Comparison of ENCODE assay signal across 8 mouse cellular contexts in the genomic region with DNA sequence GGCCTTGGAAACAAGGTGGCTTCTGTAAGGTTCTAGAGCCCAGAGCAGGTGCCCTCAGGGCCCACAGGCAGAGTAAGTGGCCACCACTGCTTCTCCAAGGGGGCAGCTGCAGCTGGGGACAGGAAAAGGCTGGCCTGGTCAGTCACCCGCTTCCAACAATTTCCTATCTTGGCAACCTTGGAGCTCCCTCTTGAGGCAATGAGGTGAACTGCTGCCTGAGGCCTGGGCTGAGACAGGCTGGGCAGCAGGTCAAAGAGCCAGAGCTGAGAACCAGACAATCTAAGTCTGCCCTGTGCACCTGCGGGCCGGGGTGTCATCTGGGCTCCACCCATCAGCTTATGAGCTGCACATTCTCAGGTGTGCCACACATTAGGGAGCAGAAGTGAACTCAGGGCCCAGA. TPM values are rescaled to one million over a fixed set of nuclear protein-coding genes. Genes with fewer than 3 reads are reported as not detected.
A peak's percentile ranks its signal among the peaks of the same experiment; 100 is the strongest.
DNase-seq lines count a peak whose midpoint lies in the region; ATAC-seq and TF ChIP-seq lines count a peak whose summit lies in the region.

No protein-coding gene starts in this region.

- TF ChIP-seq POLR2A in kidney, adult 2 months (IDR thresholded peaks at IDR 0.05; ENCODE audit: low read depth, low read length): no peak
- TF ChIP-seq POLR2A in myocyte (IDR thresholded peaks at IDR 0.05; ENCODE audit: insufficient read length, low read depth): no peak

- H3K4me1 ChIP-seq in midbrain, embryonic 10.5 days: 0 out of 2 replicates have a peak, but pooled peaks cover 5% of the 10 kb centered on the region
- H3K4me1 ChIP-seq in midbrain, embryonic 16.5 days (ENCODE audit: control insufficient read depth, insufficient read depth, low read length): no peaks in the 10 kb centered on the region
- no peaks in the 10 kb centered on the region for H3K4me1 ChIP-seq in kidney, adult 2 months (ENCODE audit: control insufficient read depth, insufficient read depth, low read length)
- H3K4me1 ChIP-seq in stomach, embryonic 15.5 days: no peaks in the 10 kb centered on the region; the same call in 1 of the 2 replicates

- H3K9ac ChIP-seq in midbrain, embryonic 16.5 days (ENCODE audit: low read depth, low read length): no peak overlapping the region
- H3K9ac ChIP-seq in stomach, embryonic 15.5 days: no peak overlapping the region

- no peak overlapping the region for H3K4me2 ChIP-seq in midbrain, embryonic 16.5 days (ENCODE audit: low read length)
- no peak overlapping the region for H3K4me2 ChIP-seq in myocyte (ENCODE audit: low read depth)
- no peak overlapping the region for H3K4me2 ChIP-seq in stomach, embryonic 15.5 days

- H3K79me2 ChIP-seq in myocyte (ENCODE audit: control insufficient read depth, insufficient read depth): no peaks in the 10 kb centered on the region

- H3K4me3 ChIP-seq in midbrain, embryonic 10.5 days: no peak overlapping the region
- H3K4me3 ChIP-seq in midbrain, embryonic 16.5 days (ENCODE audit: low read depth, low read length): no peak overlapping the region
- no peak overlapping the region for H3K4me3 ChIP-seq in kidney, adult 2 months (ENCODE audit: insufficient read depth, low read depth, low read length)
- no peak overlapping the region for H3K4me3 ChIP-seq in myocyte
- no peak overlapping the region for H3K4me3 ChIP-seq in stomach, embryonic 15.5 days (replicated peaks)

- no peak overlapping the region for H3ac ChIP-seq in myocyte (ENCODE audit: control insufficient read depth, insufficient read length)

- H3K27me3 ChIP-seq in midbrain, embryonic 10.5 days (ENCODE audit: low read depth, poor library complexity, severe bottlenecking): no peaks in the 10 kb centered on the region
- H3K27me3 ChIP-seq in midbrain, embryonic 16.5 days (ENCODE audit: control insufficient read depth, insufficient read depth, low read depth, low read length): no peaks in the 10 kb centered on the region
- H3K27me3 ChIP-seq in kidney, adult 2 months (replicated peaks; ENCODE audit: control insufficient read depth, insufficient read depth, low read length): no peaks in the 10 kb centered on the region
- H3K27me3 ChIP-seq in myocyte (ENCODE audit: control insufficient read depth, insufficient read depth, insufficient read length): no peaks in the 10 kb centered on the region
- H3K27me3 ChIP-seq in stomach, embryonic 15.5 days (replicated peaks): no peaks in the 10 kb centered on the region

- H3K36me3 ChIP-seq in midbrain, embryonic 10.5 days: no peaks in the 10 kb centered on the region
- H3K36me3 ChIP-seq in midbrain, embryonic 16.5 days (ENCODE audit: control insufficient read depth, insufficient read depth, low read length): no peaks in the 10 kb centered on the region
- no peaks in the 10 kb centered on the region for H3K36me3 ChIP-seq in kidney, adult 2 months (ENCODE audit: control insufficient read depth, insufficient read depth, low read length)
- no peaks in the 10 kb centered on the region for H3K36me3 ChIP-seq in myocyte (ENCODE audit: control insufficient read depth, insufficient read depth)
- no peaks in the 10 kb centered on the region for H3K36me3 ChIP-seq in stomach, embryonic 15.5 days

- ATAC-seq in midbrain, embryonic 16.5 days: no peak
- ATAC-seq in stomach, embryonic 15.5 days (ENCODE audit: insufficient read depth, low FRiP score, low read depth): 0 out of 2 replicates have a peak, but pooled peaks have one; percentile 51

- intact Hi-C loops in gastrocnemius, postnatal 36 days (cut with DNase I): loop anchor here (2.0 kb wide), 1 partner anchor 44 kb away; no protein-coding TSS in a partner anchor
- intact Hi-C loops in left cerebral cortex, postnatal 4 days (cut with DNase I): no loop called here

- no peaks in the 10 kb centered on the region for H3K9me3 ChIP-seq in midbrain, embryonic 10.5 days (replicated peaks)
- H3K9me3 ChIP-seq in midbrain, embryonic 16.5 days (replicated peaks; ENCODE audit: control insufficient read depth, low read length, poor library complexity, severe bottlenecking): no peaks in the 10 kb centered on the region
- H3K9me3 ChIP-seq in stomach, embryonic 15.5 days: no peaks in the 10 kb centered on the region

- 0 out of 2 replicates have a peak overlapping the region, but pooled peaks have one; percentile 28 for H3K27ac ChIP-seq in midbrain, embryonic 10.5 days (replicated peaks)
- H3K27ac ChIP-seq in midbrain, embryonic 16.5 days (ENCODE audit: low read length): no peak overlapping the region
- H3K27ac ChIP-seq in kidney, adult 2 months (ENCODE audit: insufficient read depth, low read depth, low read length): no peak overlapping the region
- no peak overlapping the region for H3K27ac ChIP-seq in stomach, embryonic 15.5 days

- 32% methylated on average over 3 of the region's 3 CpGs for whole genome bisulfite sequencing in midbrain, embryonic 10.5 days
- WGBS in midbrain, embryonic 16.5 days: 26% methylated on average over 3 of the region's 3 CpGs
- 10% methylated on average over 3 of the region's 3 CpGs for WGBS in kidney, adult 2 months
- 16% methylated on average over 3 of the region's 3 CpGs for WGBS in stomach, embryonic 15.5 days

- peak; percentile 82 for DNase-seq in midbrain, embryonic 10.5 days (ENCODE audit: low spot score)
- peak; percentile 88 to 91 for DNase-seq in cerebellum, postnatal 25 days
- peak; percentile 79 to 84 for DNase-seq in gastrocnemius, postnatal 36 days
- peak; percentile 82 for DNase-seq in kidney, adult 2 months
- peak; percentile 77 for DNase-seq in left cerebral cortex, postnatal 4 days

- TF ChIP-seq CTCF in kidney, adult 2 months (conservative IDR thresholded peaks at IDR 0.05; ENCODE audit: insufficient read depth, insufficient read length, low read depth, low read length): peak; percentile 95

TF ChIP-seq in myocyte, 11 proteins besides CTCF, POLR2A, EP300 and RAD21 (continues in another document):
- TF ChIP-seq REST (IDR thresholded peaks at IDR 0.05; ENCODE audit: insufficient read depth, insufficient read length): no peak
- TF ChIP-seq POLR2AphosphoS2 (IDR thresholded peaks at IDR 0.05; ENCODE audit: insufficient read length, low read depth): no peak
- no peak for TF ChIP-seq USF1 (IDR thresholded peaks at IDR 0.05; ENCODE audit: low read depth)
- no peak for TF ChIP-seq SRF (IDR thresholded peaks at IDR 0.05; ENCODE audit: control insufficient read depth, insufficient read length, low read depth)
- no peak for TF ChIP-seq TCF3 (IDR thresholded peaks at IDR 0.05; ENCODE audit: insufficient read length, low read depth)
- TF ChIP-seq TCF12 (IDR thresholded peaks at IDR 0.05; ENCODE audit: insufficient read depth, poor library complexity, severe bottlenecking): no peak
- peak in 1 of 3 experiments; percentile 26 for TF ChIP-seq MYOG (IDR thresholded peaks at IDR 0.05; ENCODE audit: control insufficient read depth in 1 of 3, insufficient read depth in 1 of 3, insufficient read length in 2 of 3, low read depth in 2 of 3)
- no peak for TF ChIP-seq MAX (IDR thresholded peaks at IDR 0.05; ENCODE audit: low read depth)
- no peak for TF ChIP-seq CEBPB (IDR thresholded peaks at IDR 0.05; ENCODE audit: insufficient read depth, poor library complexity, severe bottlenecking)

RNA-seq across cellular contexts. Expression of a gene that starts 3.5 kb away (rescaled TPM):
- polyA plus RNA-seq in midbrain, embryonic 10.5 days (2016; fragmentation: Nextera tagmentation; extraction: Ambion mirVana): 5.9 and 6.7 TPM in 2 replicates
- 7.6 and 8.0 TPM in 2 replicates for polyA plus RNA-seq in midbrain, embryonic 16.5 days (2015; fragmentation: Nextera tagmentation; extraction: Ambion mirVana)
- total RNA-seq in gastrocnemius, postnatal 36 days (2021): under 1 TPM; 0.28 to 0.52 TPM
- polyA plus RNA-seq in kidney, adult 2 months (2012; rRNA removed): 5.5 and 6.1 TPM in 2 replicates
- 10 to 100 TPM in 1 of 2 experiments, 1 to 10 TPM in 1; 9.7 to 11.2 TPM for total RNA-seq in left cerebral cortex, postnatal 4 days (2021)
- not detected for polyA plus RNA-seq in myocyte (2012; fragmentation: generic; extraction: Trizol)
- polyA plus RNA-seq in stomach, embryonic 15.5 days (2015; fragmentation: Nextera tagmentation; extraction: Ambion mirVana): 12.3 and 13.3 TPM in 2 replicates

RNA-seq across cellular contexts. Expression of a gene that starts 18.7 kb away (rescaled TPM):
- polyA plus RNA-seq in midbrain, embryonic 10.5 days (2016; fragmentation: Nextera tagmentation; extraction: Ambion mirVana): not detected in 2 replicates
- not detected in 2 replicates for polyA plus RNA-seq in midbrain, embryonic 16.5 days (2015; fragmentation: Nextera tagmentation; extraction: Ambion mirVana)
- total RNA-seq in gastrocnemius, postnatal 36 days (2021): not detected
- polyA plus RNA-seq in kidney, adult 2 months (2012; rRNA removed): 0.10 and 0.33 TPM in 2 replicates
- not detected for total RNA-seq in left cerebral cortex, postnatal 4 days (2021)
- polyA plus RNA-seq in myocyte (2012; fragmentation: generic; extraction: Trizol): not detected
- 0.88 and 1.4 TPM in 2 replicates for polyA plus RNA-seq in stomach, embryonic 15.5 days (2015; fragmentation: Nextera tagmentation; extraction: Ambion mirVana)

RNA-seq across cellular contexts. Expression of a gene that starts 37.0 kb away (rescaled TPM):
- polyA plus RNA-seq in midbrain, embryonic 10.5 days (2016; fragmentation: Nextera tagmentation; extraction: Ambion mirVana): 40.4 and 42.1 TPM in 2 replicates
- 38.0 and 43.6 TPM in 2 replicates for polyA plus RNA-seq in midbrain, embryonic 16.5 days (2015; fragmentation: Nextera tagmentation; extraction: Ambion mirVana)
- total RNA-seq in gastrocnemius, postnatal 36 days (2021): 1 to 10 TPM; 7.8 to 9.2 TPM
- 49.6 and 52.0 TPM in 2 replicates for polyA plus RNA-seq in kidney, adult 2 months (2012; rRNA removed)
- 10 to 100 TPM; 24.7 to 27.1 TPM for total RNA-seq in left cerebral cortex, postnatal 4 days (2021)
- 12.9 TPM for polyA plus RNA-seq in myocyte (2012; fragmentation: generic; extraction: Trizol)
- polyA plus RNA-seq in stomach, embryonic 15.5 days (2015; fragmentation: Nextera tagmentation; extraction: Ambion mirVana): 32.3 and 37.6 TPM in 2 replicates

RNA-seq across cellular contexts. Expression of a gene that starts 49.8 kb away (rescaled TPM):
- not detected in 2 replicates for polyA plus RNA-seq in midbrain, embryonic 10.5 days (2016; fragmentation: Nextera tagmentation; extraction: Ambion mirVana)
- not detected in 2 replicates for polyA plus RNA-seq in midbrain, embryonic 16.5 days (2015; fragmentation: Nextera tagmentation; extraction: Ambion mirVana)
- total RNA-seq in gastrocnemius, postnatal 36 days (2021): 100 to 1,000 TPM in 1 of 2 experiments, 10 to 100 TPM in 1; 96.9 to 125 TPM
- 0.18 and 0.94 TPM in 2 replicates for polyA plus RNA-seq in kidney, adult 2 months (2012; rRNA removed)
- under 1 TPM in 1 of 2 experiments, not detected in 1; 0.06 TPM for total RNA-seq in left cerebral cortex, postnatal 4 days (2021)
- 35.6 TPM for polyA plus RNA-seq in myocyte (2012; fragmentation: generic; extraction: Trizol)
- 0.08 TPM in 2 replicates for polyA plus RNA-seq in stomach, embryonic 15.5 days (2015; fragmentation: Nextera tagmentation; extraction: Ambion mirVana)

RNA-seq across cellular contexts. Expression of a gene that starts 54.3 kb away (rescaled TPM):
- polyA plus RNA-seq in midbrain, embryonic 10.5 days (2016; fragmentation: Nextera tagmentation; extraction: Ambion mirVana): 1,349 and 1,575 TPM in 2 replicates
- 846 and 879 TPM in 2 replicates for polyA plus RNA-seq in midbrain, embryonic 16.5 days (2015; fragmentation: Nextera tagmentation; extraction: Ambion mirVana)
- 100 to 1,000 TPM; 366 to 400 TPM for total RNA-seq in gastrocnemius, postnatal 36 days (2021)
- polyA plus RNA-seq in kidney, adult 2 months (2012; rRNA removed): 1,195 and 1,310 TPM in 2 replicates
- total RNA-seq in left cerebral cortex, postnatal 4 days (2021): 1,000 to 10,000 TPM in 1 of 2 experiments, 100 to 1,000 TPM in 1; 996 to 1,006 TPM
- 2,555 TPM for polyA plus RNA-seq in myocyte (2012; fragmentation: generic; extraction: Trizol)
- 1,300 and 1,322 TPM in 2 replicates for polyA plus RNA-seq in stomach, embryonic 15.5 days (2015; fragmentation: Nextera tagmentation; extraction: Ambion mirVana)
